Mouse (Mus musculus): ENCODE measurements around the gene Mymx. TPM values are rescaled to one million over a fixed set of nuclear protein-coding genes. Genes with fewer than 3 reads are reported as not detected.

Gene Mymx
- polyA plus RNA-seq, 1 experiment from 2014 or later: not detected

DNA sequence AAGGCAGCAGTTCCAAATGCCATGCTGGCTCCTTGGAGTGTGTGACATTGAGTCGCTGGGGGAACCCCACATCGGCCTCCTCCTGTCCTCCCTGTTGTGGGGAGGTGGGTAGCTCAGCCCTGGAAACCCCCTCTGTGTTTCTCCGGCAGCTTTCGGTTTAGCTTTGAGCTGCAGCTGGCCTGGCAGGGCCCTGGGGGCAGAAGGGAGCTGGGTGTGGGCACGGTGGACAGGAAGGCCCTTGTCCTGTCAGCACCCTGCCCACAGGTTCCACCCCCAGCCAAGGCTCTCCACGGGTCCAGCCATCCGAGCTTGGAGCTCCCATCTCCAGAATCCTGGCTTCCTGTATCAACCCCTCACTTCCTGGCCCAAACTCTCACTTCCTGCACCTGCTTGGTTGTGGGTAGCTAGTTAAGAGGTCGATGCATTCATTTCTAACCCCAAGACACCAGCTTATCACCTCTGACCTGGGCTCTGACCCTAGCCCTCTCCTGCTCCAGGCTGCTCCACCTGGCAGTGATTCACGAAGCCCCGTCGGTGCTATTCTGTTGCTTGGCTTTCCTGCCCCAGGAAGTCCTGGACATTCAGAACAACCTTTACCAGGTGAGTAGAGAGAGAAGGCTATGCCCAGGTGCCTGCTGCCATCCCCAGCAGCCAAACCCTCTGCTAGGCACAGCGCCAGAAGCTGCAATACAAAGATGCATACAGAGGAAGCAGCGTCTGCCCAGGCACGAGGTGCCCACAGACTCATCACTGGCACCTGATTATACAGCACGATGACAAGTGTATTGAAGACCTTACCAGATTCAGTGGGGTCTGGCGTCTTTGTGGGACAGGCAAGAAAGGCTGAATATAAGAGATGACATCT, 43.7 kb downstream of the Mymx start:
- no peaks in the 10 kb centered on the region for H3K9me3 ChIP-seq (ENCODE audit: low read length)
- 56% methylated on average over 16 of the region's 16 CpGs for WGBS
- H3K27me3 ChIP-seq (replicated peaks; ENCODE audit: insufficient read depth, low read length): no peaks in the 10 kb centered on the region
- H3K4me2 ChIP-seq (replicated peaks; ENCODE audit: low read depth, low read length): no peak overlapping the region
- H3K4me3 ChIP-seq (ENCODE audit: low read depth, low read length): no peak overlapping the region
- H3K27ac ChIP-seq (ENCODE audit: low read length): no peak overlapping the region
- no peak for TF ChIP-seq CTCF (IDR thresholded peaks at IDR 0.05)
- TF ChIP-seq EP300 (IDR thresholded peaks at IDR 0.05): no peak
- no peak for DNase-seq (ENCODE audit: low spot score)
- no peak for ATAC-seq
- H3K9ac ChIP-seq (replicated peaks; ENCODE audit: low read depth): no peak overlapping the region
- H3K4me1 ChIP-seq (ENCODE audit: insufficient read depth, low read depth, low read length): peaks cover 9% of the 10 kb centered on the region
- H3K36me3 ChIP-seq (ENCODE audit: insufficient read depth, low read length): no peaks in the 10 kb centered on the region

DNA sequence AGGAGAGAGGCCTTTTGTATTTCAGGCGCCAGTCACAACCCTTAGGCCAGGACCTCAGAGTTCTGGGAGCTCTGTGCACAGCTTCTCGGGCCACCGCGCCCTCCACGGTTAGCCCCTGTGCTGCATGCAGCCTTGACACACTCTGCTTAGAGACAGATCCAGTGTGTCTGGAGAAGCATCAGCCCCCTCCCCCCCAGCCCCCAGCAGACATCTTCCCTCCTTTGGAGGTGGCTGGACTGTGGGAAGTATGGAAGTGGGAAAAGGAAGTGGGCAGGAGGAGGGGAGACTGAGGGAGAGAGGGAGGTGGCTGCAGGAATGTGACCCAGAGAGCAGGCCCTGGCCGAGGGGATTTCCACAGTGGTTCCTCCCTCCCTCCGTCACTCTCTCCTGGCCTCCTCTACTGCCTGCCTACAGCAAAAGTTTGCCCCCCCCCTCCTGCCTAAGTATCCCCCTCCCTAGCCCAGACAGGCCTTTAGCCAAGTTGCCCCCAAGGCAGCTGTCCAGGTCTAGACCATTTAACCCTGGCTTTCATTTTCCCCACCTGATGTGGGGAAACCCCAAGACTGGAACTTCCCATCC, 44.6 kb downstream of the Mymx start:
- DNase-seq (ENCODE audit: low spot score) (no peak), ATAC-seq (no peak)
- H3K9ac ChIP-seq (replicated peaks; ENCODE audit: low read depth): no peak overlapping the region
- H3K27ac ChIP-seq (ENCODE audit: low read length): no peak overlapping the region
- H3K27me3 ChIP-seq (replicated peaks; ENCODE audit: insufficient read depth, low read length): no peaks in the 10 kb centered on the region
- H3K9me3 ChIP-seq (ENCODE audit: low read length): no peaks in the 10 kb centered on the region
- WGBS: 58% methylated on average over 6 of the region's 7 CpGs
- TF ChIP-seq EP300 (IDR thresholded peaks at IDR 0.05) (no peak), CTCF (IDR thresholded peaks at IDR 0.05) (no peak)
- no peak overlapping the region; the same call in 1 of the 2 replicates for H3K4me2 ChIP-seq (replicated peaks; ENCODE audit: low read depth, low read length)
- H3K4me3 ChIP-seq (ENCODE audit: low read depth, low read length): no peak overlapping the region
- no peaks in the 10 kb centered on the region for H3K36me3 ChIP-seq (ENCODE audit: insufficient read depth, low read length)
- peaks cover 9% of the 10 kb centered on the region for H3K4me1 ChIP-seq (ENCODE audit: insufficient read depth, low read depth, low read length)

DNA sequence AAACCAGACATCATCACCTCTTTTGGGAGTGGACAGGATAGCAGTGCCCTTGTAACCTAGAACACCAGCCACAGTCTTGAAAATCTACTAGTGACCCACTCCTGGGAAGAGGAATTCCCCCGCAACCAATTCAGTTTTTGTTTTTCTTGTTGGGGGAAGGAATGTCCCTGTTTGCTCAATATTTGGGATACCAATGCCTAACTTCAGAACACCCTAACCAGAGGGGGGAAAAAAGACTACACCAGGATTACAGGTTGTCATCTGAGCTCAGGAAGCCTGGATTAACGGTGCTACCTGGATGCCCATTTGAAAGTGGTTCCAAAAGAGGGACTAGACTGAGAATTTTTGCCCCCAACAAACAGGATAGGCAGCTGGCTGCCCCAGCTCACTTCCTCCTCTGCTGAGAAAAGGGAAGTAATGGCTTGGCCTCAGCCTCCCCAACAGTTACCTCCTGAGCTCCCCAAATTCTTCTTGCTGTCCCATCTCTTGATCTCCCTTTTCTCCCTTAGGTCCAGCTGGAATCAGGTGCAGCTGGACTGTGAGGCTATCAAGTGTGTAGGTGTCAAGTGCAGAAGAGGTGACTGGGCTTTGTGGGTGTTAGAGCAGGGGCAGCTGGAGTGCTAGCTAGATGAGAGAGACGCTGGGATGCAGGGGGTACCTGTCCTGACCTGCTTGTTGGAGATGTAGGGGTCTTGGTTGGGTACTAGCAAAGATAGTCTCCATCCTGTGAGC, 45.2 kb downstream of the Mymx start:
- ATAC-seq (no peak), DNase-seq (ENCODE audit: low spot score) (no peak)
- H3K36me3 ChIP-seq (ENCODE audit: insufficient read depth, low read length): no peaks in the 10 kb centered on the region
- WGBS: 68% methylated on average over 3 of the region's 3 CpGs
- no peaks in the 10 kb centered on the region for H3K27me3 ChIP-seq (replicated peaks; ENCODE audit: insufficient read depth, low read length)
- H3K4me1 ChIP-seq (ENCODE audit: insufficient read depth, low read depth, low read length): peaks cover 9% of the 10 kb centered on the region
- no peak for TF ChIP-seq CTCF (IDR thresholded peaks at IDR 0.05)
- TF ChIP-seq EP300 (IDR thresholded peaks at IDR 0.05): no peak
- H3K27ac ChIP-seq (ENCODE audit: low read length): no peak overlapping the region
- H3K4me2 ChIP-seq (replicated peaks; ENCODE audit: low read depth, low read length): peak overlapping the region; percentile 96
- no peaks in the 10 kb centered on the region for H3K9me3 ChIP-seq (ENCODE audit: low read length)
- no peak overlapping the region for H3K9ac ChIP-seq (replicated peaks; ENCODE audit: low read depth)
- peak overlapping the region; percentile 51; the same call in 1 of the 2 replicates for H3K4me3 ChIP-seq (ENCODE audit: low read depth, low read length)

DNA sequence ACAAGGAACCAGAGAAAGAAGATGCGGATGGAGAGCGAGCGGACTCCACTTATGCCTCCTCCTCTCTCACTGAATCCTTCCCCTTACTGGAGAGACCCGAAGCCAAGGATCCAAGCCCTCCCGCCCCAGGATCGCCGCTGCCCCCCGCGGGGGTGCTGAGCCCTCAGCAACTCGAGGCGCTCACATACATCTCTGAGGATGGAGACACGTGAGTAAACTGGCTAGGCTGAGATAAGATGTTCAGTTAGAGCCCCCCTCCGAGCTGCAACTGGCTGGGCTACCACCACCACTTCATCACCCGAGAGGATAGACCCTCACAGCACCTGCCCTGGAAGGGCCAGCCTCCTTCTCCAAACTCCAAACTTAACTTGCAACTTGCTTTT, 45.8 kb downstream of the Mymx start:
- under 1% methylated on average over 14 of the region's 14 CpGs for WGBS
- H3K9me3 ChIP-seq (ENCODE audit: low read length): no peaks in the 10 kb centered on the region
- DNase-seq (ENCODE audit: low spot score) (no peak), ATAC-seq (no peak)
- H3K4me1 ChIP-seq (ENCODE audit: insufficient read depth, low read depth, low read length): peaks cover 9% of the 10 kb centered on the region
- H3K9ac ChIP-seq (replicated peaks; ENCODE audit: low read depth): peak overlapping the region; percentile 50
- H3K27me3 ChIP-seq (replicated peaks; ENCODE audit: insufficient read depth, low read length): 0 out of 2 replicates have a peak, but pooled peaks cover 3% of the 10 kb centered on the region
- no peak overlapping the region for H3K27ac ChIP-seq (ENCODE audit: low read length)
- H3K36me3 ChIP-seq (ENCODE audit: insufficient read depth, low read length): no peaks in the 10 kb centered on the region
- peak overlapping the region; percentile 96 for H3K4me2 ChIP-seq (replicated peaks; ENCODE audit: low read depth, low read length)
- TF ChIP-seq CTCF (IDR thresholded peaks at IDR 0.05) (no peak), EP300 (IDR thresholded peaks at IDR 0.05) (no peak)
- peak overlapping the region; percentile 51 for H3K4me3 ChIP-seq (ENCODE audit: low read depth, low read length)

DNA sequence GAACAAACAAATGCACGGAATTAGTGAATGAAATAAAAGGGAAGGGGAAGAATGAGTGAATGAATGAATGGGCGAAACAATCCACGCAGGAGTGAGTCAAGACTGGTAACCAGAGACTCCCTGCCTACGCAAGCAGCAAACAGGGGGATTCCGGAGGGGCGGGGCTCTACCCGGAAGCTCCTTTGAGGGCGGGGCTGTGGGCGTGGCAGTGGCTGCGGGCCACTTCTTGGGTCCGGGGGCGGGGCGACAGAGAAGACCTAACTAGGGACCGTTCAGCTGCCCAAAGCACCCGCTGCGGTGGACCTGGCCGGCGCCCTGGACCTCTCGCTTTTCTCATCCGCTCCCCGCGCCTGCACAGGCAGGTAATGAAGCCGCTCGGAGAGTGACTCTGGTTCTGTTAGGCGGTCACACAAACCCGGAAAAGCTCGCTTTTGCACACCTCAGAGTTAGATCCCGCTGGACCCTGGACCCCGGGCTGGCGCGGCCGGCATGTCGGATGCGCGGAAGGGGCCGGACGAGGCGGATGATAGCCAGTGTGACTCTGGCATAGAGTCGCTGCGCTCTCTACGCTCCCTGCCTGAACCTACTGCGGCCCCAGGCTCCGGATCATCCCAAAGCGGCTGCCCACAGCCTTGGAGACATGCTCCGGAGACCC, 46.3 kb downstream of the Mymx start, which contains the start of gene Nfkbie:
Gene Nfkbie (plus strand): TSS at position 252 of the 655 bp plus-strand sequence.
- WGBS: 2% methylated on average over 43 of the region's 45 CpGs
- TF ChIP-seq EP300 (IDR thresholded peaks at IDR 0.05) (no peak), CTCF (IDR thresholded peaks at IDR 0.05) (no peak)
- 0 out of 2 replicates have a peak, but pooled peaks cover 8% of the 10 kb centered on the region for H3K27me3 ChIP-seq (replicated peaks; ENCODE audit: insufficient read depth, low read length)
- no peaks in the 10 kb centered on the region for H3K36me3 ChIP-seq (ENCODE audit: insufficient read depth, low read length)
- no peak within 1 kb of the TSS for H3K27ac ChIP-seq (ENCODE audit: low read length)
- peaks cover 9% of the 10 kb centered on the region for H3K4me1 ChIP-seq (ENCODE audit: insufficient read depth, low read depth, low read length)
- ATAC-seq (peak; percentile 90), DNase-seq (ENCODE audit: low spot score) (peak; percentile 96)
- no peaks in the 10 kb centered on the region for H3K9me3 ChIP-seq (ENCODE audit: low read length)
- H3K9ac ChIP-seq (replicated peaks; ENCODE audit: low read depth): peak within 1 kb of the TSS; percentile 50
- H3K4me3 ChIP-seq (ENCODE audit: low read depth, low read length): peak within 1 kb of the TSS; percentile 51
- peak within 1 kb of the TSS; percentile 96 for H3K4me2 ChIP-seq (replicated peaks; ENCODE audit: low read depth, low read length)

All from lung, postnatal 0 days (tissue).